Mouse (Mus musculus): ENCODE measurements around the gene Klf1.
"Not testable (repeated sequence)": the region's sequence is repeated elsewhere in the genome, so short reads cannot be mapped to it uniquely, and the experiment has no call there.

Klf1 gene

GRCm38 (mm10) chr8:84907493-84907892 lies 5.8 kb downstream of the Klf1 start:
- no peak for DNase-seq (ENCODE audit: low spot score)

GRCm38 (mm10) chr8:84907979-84908378 lies 6.3 kb downstream of the Klf1 start:
- not testable (repeated sequence) for DNase-seq (ENCODE audit: low spot score)

GRCm38 (mm10) chr8:84908421-84909161 lies 6.9 kb downstream of the Klf1 start, which contains the start of gene Dnase2a:
Gene Dnase2a (plus strand): TSS chr8:84908560.
- DNase-seq (ENCODE audit: low spot score), result peak; percentile 78

- DNase-seq (ENCODE audit: low spot score), result no peak
These were observed 7.5 kb downstream of the Klf1 start for GRCm38 (mm10) chr8:84909162-84909767.

- no peak for DNase-seq (ENCODE audit: low spot score)
These were observed 8.2 kb downstream of the Klf1 start for GRCm38 (mm10) chr8:84909949-84910348.

- DNase-seq (ENCODE audit: low spot score), result no peak
These were observed 8.8 kb downstream of the Klf1 start for GRCm38 (mm10) chr8:84910551-84910950.

GRCm38 (mm10) chr8:84911854-84912253 lies 10.1 kb downstream of the Klf1 start:
- no peak for DNase-seq (ENCODE audit: low spot score)

GRCm38 (mm10) chr8:84912391-84912790 lies 10.7 kb downstream of the Klf1 start:
- no peak for DNase-seq (ENCODE audit: low spot score)

GRCm38 (mm10) chr8:84912895-84913501 lies 11.3 kb downstream of the Klf1 start:
- no peak for DNase-seq (ENCODE audit: low spot score)

- DNase-seq (ENCODE audit: low spot score), result no peak
These were observed 11.8 kb downstream of the Klf1 start for GRCm38 (mm10) chr8:84913502-84913900.

GRCm38 (mm10) chr8:84913960-84914359 lies 12.2 kb downstream of the Klf1 start:
- no peak for DNase-seq (ENCODE audit: low spot score)

- no peak for DNase-seq (ENCODE audit: low spot score)
These were observed 13.5 kb downstream of the Klf1 start for GRCm38 (mm10) chr8:84915269-84915668.

GRCm38 (mm10) chr8:84917781-84918180 lies 16.1 kb downstream of the Klf1 start:
- no peak for DNase-seq (ENCODE audit: low spot score)

GRCm38 (mm10) chr8:84918646-84919045 lies 16.9 kb downstream of the Klf1 start:
- no peak for DNase-seq (ENCODE audit: low spot score)

- DNase-seq (ENCODE audit: low spot score), result no peak
These were observed 19.9 kb downstream of the Klf1 start for GRCm38 (mm10) chr8:84921596-84921995.

GRCm38 (mm10) chr8:84925557-84925956 lies 23.8 kb downstream of the Klf1 start:
- DNase-seq (ENCODE audit: low spot score), result no peak

GRCm38 (mm10) chr8:84927513-84927912 lies 25.8 kb downstream of the Klf1 start:
- no peak for DNase-seq (ENCODE audit: low spot score)

GRCm38 (mm10) chr8:84928456-84929306 lies 27.0 kb downstream of the Klf1 start:
- no peak for DNase-seq (ENCODE audit: low spot score)

GRCm38 (mm10) chr8:84930582-84930981 lies 28.9 kb downstream of the Klf1 start:
- DNase-seq (ENCODE audit: low spot score), result no peak

GRCm38 (mm10) chr8:84933767-84934559 lies 32.2 kb downstream of the Klf1 start:
- no peak for DNase-seq (ENCODE audit: low spot score)

- no peak for DNase-seq (ENCODE audit: low spot score)
These were observed 33.1 kb downstream of the Klf1 start for GRCm38 (mm10) chr8:84934860-84935259.
